Mouse (Mus musculus) liver, postnatal 0 days (tissue): ENCODE data around the gene Hoxc8. TPM values are rescaled to one million over a fixed set of nuclear protein-coding genes. Genes with fewer than 3 reads are reported as not detected.

Source experiments
- ATAC-seq: fragments of 200-750 bp; cut with Nextera tagmentation; 2 replicates; pipeline ENCODE4 v1.8.0; 2017; ENCODE audit warnings: mild to moderate bottlenecking, moderate library complexity
- DNase-seq: peaks from one replicate; pipeline ENCODE4 v3.0.0-alpha.2; 2016
- H3K27ac ChIP-seq: fragments of 300-500 bp; sonication (generic); 2 replicates; pipeline ENCODE4 v1.5.1; 2014; ENCODE audit warnings: antibody characterized with exemption, moderate library complexity, mild to moderate bottlenecking, low read depth
- H3K27me3 ChIP-seq: fragments of 300-500 bp; sonication (generic); 2 replicates; pipeline ENCODE4 v1.6.1; 2014; ENCODE audit warnings: low read length, control low read depth, mixed read lengths; ENCODE audit not compliant: insufficient read depth
- H3K36me3 ChIP-seq: fragments of 300-500 bp; sonication (generic); replicated peaks from 2 replicates; pipeline ENCODE4 v1.6.1; 2014; ENCODE audit warnings: mild to moderate bottlenecking, control low read depth, low read length, moderate library complexity, mixed read lengths; ENCODE audit not compliant: insufficient read depth
- H3K4me1 ChIP-seq: fragments of 300-500 bp; sonication (generic); 2 replicates; pipeline ENCODE4 v1.6.1; 2014; ENCODE audit warnings: antibody characterized with exemption, mild to moderate bottlenecking, control low read depth; ENCODE audit not compliant: insufficient read depth
- H3K4me2 ChIP-seq: fragments of 300-500 bp; sonication (generic); 2 replicates; pipeline ENCODE4 v1.6.1; 2014; ENCODE audit warnings: low read depth, mild to moderate bottlenecking, low read length, moderate library complexity, mixed read lengths
- H3K4me3 ChIP-seq: fragments of 300-500 bp; sonication (generic); 2 replicates; pipeline ENCODE4 v1.5.1; 2014; ENCODE audit warnings: low read depth, low read length
- H3K9ac ChIP-seq: fragments of 300-500 bp; sonication (generic); replicated peaks from 2 replicates; pipeline ENCODE4 v1.6.1; 2014; ENCODE audit warnings: mild to moderate bottlenecking, moderate library complexity
- H3K9me3 ChIP-seq: fragments of 300-500 bp; sonication (generic); 2 replicates; pipeline ENCODE4 v1.6.1; 2016; ENCODE audit warnings: mild to moderate bottlenecking, control low read depth, low read length, mixed read lengths
- CTCF ChIP-seq: sonication (generic); IDR thresholded peaks from 2 replicates; pipeline ENCODE4 v1.5.1; 2016; ENCODE audit warnings: antibody characterized with exemption, low read depth
- EP300 ChIP-seq: IDR thresholded peaks from 2 replicates; pipeline ENCODE4 v1.6.1; 2016; ENCODE audit warnings: antibody characterized with exemption, low read depth, mild to moderate bottlenecking
- WGBS: fragments of 180-500 bp; shearing (Covaris S2); extraction: QIAGEN DNeasy Blood & Tissue Kit; methylation state at CpG from one replicate; pipeline ENCODE4 v1.1.7; 2014; ENCODE audit not compliant: insufficient replicate concordance; 5-methylcytosine and 5-hydroxymethylcytosine counted together
- polyA plus RNA-seq: library from polyadenylated mRNA; unstranded; fragments of >200 nt; fragmentation: Nextera tagmentation; extraction: Ambion mirVana; gene quantifications from 2 replicates; pipeline ENCODE4 v1.2.1, GENCODE M21; 2015

Hoxc8 gene
- polyA plus RNA-seq, 1 experiment from 2014 or later = not detected

DNA sequence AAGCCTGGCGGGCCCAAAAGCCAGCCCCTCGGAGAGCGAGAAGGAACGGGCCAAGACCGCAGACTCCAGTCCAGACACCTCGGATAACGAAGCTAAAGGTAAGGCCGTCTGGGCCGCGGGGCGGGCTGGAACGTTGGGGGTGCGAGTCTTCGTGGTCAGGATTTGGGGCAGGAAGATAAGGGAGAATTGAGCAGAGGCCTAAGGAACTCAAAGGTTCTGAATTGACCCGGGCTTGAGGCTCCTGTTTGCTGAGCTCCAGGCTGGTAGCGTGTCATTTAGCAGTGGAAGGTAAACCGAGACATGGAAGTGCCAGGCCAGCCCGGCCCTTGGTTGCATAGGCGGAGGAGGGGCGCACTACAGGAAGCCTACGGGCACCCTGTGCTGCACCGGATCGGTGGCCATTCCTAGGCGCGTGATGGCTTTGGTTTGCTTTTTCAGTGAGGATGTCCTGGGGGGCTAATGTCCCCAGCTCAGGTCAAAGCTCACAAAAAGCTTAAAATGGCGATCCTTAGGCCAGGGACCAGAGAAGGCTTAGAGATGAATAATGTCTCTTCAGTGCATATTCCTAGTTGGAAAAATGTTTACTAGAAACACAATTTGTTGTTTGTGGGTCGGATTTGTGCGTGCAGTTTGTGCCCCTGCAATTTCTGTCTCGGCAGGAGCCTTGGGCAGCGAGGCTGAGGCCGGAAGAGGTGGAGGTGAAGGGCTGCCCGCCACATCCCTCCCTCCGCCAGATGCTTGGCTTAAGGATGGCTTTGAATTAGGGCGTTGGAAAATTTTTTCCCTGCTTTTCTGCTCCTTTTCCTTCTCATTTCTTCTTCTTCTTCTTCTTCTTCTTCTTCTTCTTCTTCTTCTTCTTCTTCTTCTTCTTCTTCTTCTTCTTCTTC, 22.7 kb upstream of the Hoxc8 start:
- no peak overlapping the region for H3K4me3 ChIP-seq
- DNase-seq (no peak), ATAC-seq (no peak)
- no peak overlapping the region for H3K27ac ChIP-seq
- 4% methylated on average over 34 of the region's 34 CpGs for WGBS
- H3K9me3 ChIP-seq = no peaks in the 10 kb centered on the region
- H3K27me3 ChIP-seq = peaks cover 100% of the 10 kb centered on the region
- H3K4me1 ChIP-seq = no peaks in the 10 kb centered on the region
- H3K4me2 ChIP-seq = no peak overlapping the region
- no peaks in the 10 kb centered on the region for H3K36me3 ChIP-seq
- TF ChIP-seq EP300 = no peak
- no peak for TF ChIP-seq CTCF
- no peak overlapping the region for H3K9ac ChIP-seq

DNA sequence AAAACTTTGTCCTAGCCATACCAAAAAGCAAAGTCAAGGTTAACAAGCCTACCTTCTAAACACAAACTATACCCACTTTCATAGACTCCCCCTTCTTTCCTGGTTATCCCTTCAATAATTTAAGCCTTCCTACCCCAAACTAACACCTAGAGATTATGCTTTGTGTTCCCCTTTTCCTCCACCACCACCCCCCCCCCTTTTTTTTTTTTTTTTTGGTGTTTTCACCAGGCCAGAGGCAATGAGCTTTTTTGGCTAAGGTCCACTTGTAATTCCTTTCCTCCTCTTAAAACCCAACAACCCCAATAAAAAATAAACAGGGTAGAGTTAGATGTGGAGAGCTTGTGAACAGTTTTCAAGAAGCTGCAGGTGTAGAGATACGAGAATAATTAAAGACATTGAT, 21.1 kb upstream of the Hoxc8 start:
- TF ChIP-seq CTCF (no peak), EP300 (no peak)
- H3K4me3 ChIP-seq = no peak overlapping the region
- peaks cover 100% of the 10 kb centered on the region for H3K27me3 ChIP-seq
- DNase-seq = no peak
- no peak overlapping the region for H3K27ac ChIP-seq
- no peak overlapping the region for H3K9ac ChIP-seq
- H3K9me3 ChIP-seq = no peaks in the 10 kb centered on the region
- ATAC-seq = no peak
- H3K4me1 ChIP-seq = no peaks in the 10 kb centered on the region
- 45% methylated on average over 1 of the region's 1 CpGs for WGBS
- H3K4me2 ChIP-seq = no peak overlapping the region
- no peaks in the 10 kb centered on the region for H3K36me3 ChIP-seq

DNA sequence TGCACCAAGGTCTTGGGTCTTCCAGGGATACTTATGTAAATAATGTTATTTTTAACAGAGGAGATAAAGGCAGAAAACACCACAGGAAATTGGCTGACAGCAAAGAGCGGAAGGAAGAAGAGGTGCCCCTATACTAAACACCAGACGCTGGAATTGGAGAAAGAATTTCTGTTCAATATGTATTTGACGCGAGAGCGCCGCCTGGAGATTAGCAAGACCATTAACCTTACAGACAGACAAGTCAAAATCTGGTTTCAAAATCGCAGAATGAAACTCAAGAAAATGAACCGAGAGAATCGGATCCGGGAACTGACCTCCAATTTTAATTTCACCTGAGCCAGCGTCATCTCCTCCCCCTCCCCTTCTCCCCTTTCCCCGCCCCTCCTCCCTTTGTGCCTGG, 19.7 kb upstream of the Hoxc8 start:
- no peak overlapping the region for H3K9ac ChIP-seq
- peaks cover 98% of the 10 kb centered on the region for H3K27me3 ChIP-seq
- WGBS = 2% methylated on average over 12 of the region's 12 CpGs
- H3K4me3 ChIP-seq = no peak overlapping the region
- no peaks in the 10 kb centered on the region for H3K4me1 ChIP-seq
- no peak for TF ChIP-seq EP300
- TF ChIP-seq CTCF = peak; percentile 16; the same call in 1 of the 2 replicates
- no peak overlapping the region for H3K27ac ChIP-seq
- H3K9me3 ChIP-seq = no peaks in the 10 kb centered on the region
- H3K36me3 ChIP-seq = no peaks in the 10 kb centered on the region
- H3K4me2 ChIP-seq = no peak overlapping the region
- DNase-seq (no peak), ATAC-seq (no peak)

DNA sequence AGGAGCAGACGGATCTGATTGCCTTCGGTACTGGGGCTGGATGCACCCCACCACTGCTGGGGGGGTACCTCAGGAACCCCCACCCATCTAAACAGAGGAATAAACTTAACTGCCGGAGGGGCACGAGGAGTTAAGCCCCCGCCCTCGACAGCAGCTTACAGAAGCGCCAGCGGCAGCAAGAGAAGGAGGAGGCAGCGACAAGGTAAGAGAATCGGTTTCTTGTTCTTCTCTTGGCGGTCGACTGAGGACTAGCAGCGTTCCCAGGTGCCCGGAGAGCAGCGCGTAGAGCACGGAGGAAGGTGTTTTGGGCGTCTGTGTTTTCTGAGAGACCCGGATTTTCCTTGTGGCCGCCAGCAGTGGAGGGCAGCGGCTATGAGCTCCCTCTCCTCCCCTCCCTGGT, 18.2 kb upstream of the Hoxc8 start:
- H3K4me2 ChIP-seq = no peak overlapping the region
- no peak overlapping the region for H3K9ac ChIP-seq
- peaks cover 98% of the 10 kb centered on the region for H3K27me3 ChIP-seq
- ATAC-seq (no peak), DNase-seq (no peak)
- H3K36me3 ChIP-seq = no peaks in the 10 kb centered on the region
- H3K4me1 ChIP-seq = peaks cover 5% of the 10 kb centered on the region
- H3K9me3 ChIP-seq = no peaks in the 10 kb centered on the region
- 2% methylated on average over 21 of the region's 21 CpGs for WGBS
- no peak overlapping the region for H3K4me3 ChIP-seq
- TF ChIP-seq EP300 (no peak), CTCF (no peak)
- no peak overlapping the region for H3K27ac ChIP-seq

DNA sequence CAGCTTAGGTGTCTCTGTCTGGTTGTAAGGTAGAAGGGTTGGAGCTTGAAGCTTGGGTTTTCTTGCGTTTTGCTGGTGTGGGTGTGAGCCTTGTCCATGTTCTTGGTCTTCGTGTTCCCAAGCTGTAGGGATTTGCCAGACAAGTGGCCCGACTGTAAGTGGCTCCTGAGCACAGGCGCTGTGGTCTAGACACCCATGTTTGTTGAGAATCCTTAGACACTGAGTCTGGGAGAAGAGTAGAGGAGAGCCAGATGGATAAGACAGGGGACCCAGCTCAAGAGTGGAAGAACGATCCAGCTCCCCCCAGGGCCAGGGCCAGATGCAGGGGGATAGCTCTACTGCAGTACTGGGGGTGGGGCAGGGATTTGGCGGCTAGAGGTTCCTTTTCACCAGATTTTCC, 17.7 kb upstream of the Hoxc8 start:
- WGBS = 8% methylated on average over 6 of the region's 6 CpGs
- H3K9ac ChIP-seq = no peak overlapping the region
- DNase-seq = no peak
- no peaks in the 10 kb centered on the region for H3K9me3 ChIP-seq
- TF ChIP-seq CTCF (no peak), EP300 (no peak)
- H3K27ac ChIP-seq = no peak overlapping the region
- ATAC-seq = no peak
- H3K4me1 ChIP-seq = peaks cover 8% of the 10 kb centered on the region
- no peak overlapping the region for H3K4me2 ChIP-seq
- peaks cover 98% of the 10 kb centered on the region for H3K27me3 ChIP-seq
- no peaks in the 10 kb centered on the region for H3K36me3 ChIP-seq
- no peak overlapping the region for H3K4me3 ChIP-seq

DNA sequence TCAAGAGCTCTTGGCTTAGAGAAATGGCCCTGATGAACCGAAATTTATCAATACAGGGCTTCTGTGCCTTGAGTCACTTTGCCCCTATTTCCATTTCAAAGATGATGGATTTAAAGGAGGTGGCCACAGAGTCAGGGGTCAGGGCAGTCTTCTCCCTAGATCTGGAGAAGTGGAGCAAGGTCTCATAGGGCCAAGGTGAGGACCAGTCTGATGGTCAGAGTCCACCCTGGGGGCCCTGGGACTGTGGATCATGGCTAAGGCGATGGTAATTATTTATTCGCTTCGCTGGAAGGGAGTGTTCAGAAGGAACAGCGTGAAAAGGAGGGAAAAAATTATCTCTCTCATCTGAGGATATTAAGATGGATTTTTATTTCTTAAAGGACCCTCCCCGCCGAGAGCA, 15.4 kb upstream of the Hoxc8 start:
- WGBS = 13% methylated on average over 7 of the region's 7 CpGs
- ATAC-seq = no peak
- no peak overlapping the region for H3K27ac ChIP-seq

More for the DNA sequence above, 15.4 kb upstream of the Hoxc8 start:
- Histone ChIP-seq H3K9me3 (no peaks in the 10 kb centered on the region), H3K4me1 (peaks cover 8% of the 10 kb centered on the region), H3K27me3 (peaks cover 98% of the 10 kb centered on the region), H3K4me3 (no peak overlapping the region), H3K9ac (no peak overlapping the region), H3K4me2 (no peak overlapping the region), H3K36me3 (no peaks in the 10 kb centered on the region)
- no peak for DNase-seq
- no peak for TF ChIP-seq CTCF
- no peak for TF ChIP-seq EP300
